24 mouse cellular contexts compared by ENCODE assay signal in genomic region chr2:102798149-102798548, GRCm38 (mm10).
"Had no signal": no experiment of that assay in that cellular context is flagged by ENCODE, and none has a peak within 500 bp of the region (broad histone marks: within the 10 kb centered on the region; RNA-seq: fewer than 3 reads in every experiment).

No protein-coding gene starts in this region.

- DNase-seq: gastrocnemius, postnatal 14 days; gastrocnemius, postnatal 36 days; heart, adult 2 months; heart, postnatal 14 days; heart, postnatal 36 days; kidney, adult 11 months; kidney, adult 2 months; kidney, adult 9 months; kidney, postnatal 14 days; kidney, postnatal 36 days; layer of hippocampus, adult 9-11 months; layer of hippocampus, postnatal 36 days; left cerebral cortex, postnatal 4 days had no signal

- H3K4me3 ChIP-seq: heart, adult 2 months; heart, embryonic 13.5 days; heart, embryonic 15.5 days; hindbrain, embryonic 13.5 days; hindbrain, embryonic 15.5 days; kidney, embryonic 15.5 days; limb, embryonic 13.5 days; limb, embryonic 15.5 days had no signal

- H3K36me3 ChIP-seq: heart, embryonic 13.5 days; heart, embryonic 15.5 days; hindbrain, embryonic 13.5 days; hindbrain, embryonic 15.5 days; kidney, embryonic 15.5 days; limb, embryonic 13.5 days; limb, embryonic 15.5 days had no signal

- H3K4me2 ChIP-seq: heart, embryonic 11.5 days; heart, embryonic 13.5 days; heart, embryonic 15.5 days; hindbrain, embryonic 13.5 days; hindbrain, embryonic 15.5 days; kidney, embryonic 15.5 days; limb, embryonic 13.5 days; limb, embryonic 15.5 days had no signal

- H3K9ac ChIP-seq: heart, embryonic 13.5 days; heart, embryonic 15.5 days; hindbrain, embryonic 13.5 days; hindbrain, embryonic 15.5 days; kidney, embryonic 15.5 days; limb, embryonic 13.5 days; limb, embryonic 15.5 days had no signal

- H3K9me3 ChIP-seq: heart, embryonic 13.5 days; heart, embryonic 15.5 days; hindbrain, embryonic 13.5 days; hindbrain, embryonic 15.5 days; kidney, embryonic 15.5 days; limb, embryonic 13.5 days; limb, embryonic 15.5 days had no signal

- H3K27ac ChIP-seq: heart, adult 2 months; heart, embryonic 13.5 days; heart, embryonic 15.5 days; hindbrain, embryonic 13.5 days; hindbrain, embryonic 15.5 days; hindbrain, postnatal 0 days; kidney, embryonic 15.5 days; kidney, postnatal 0 days; limb, embryonic 13.5 days; limb, embryonic 15.5 days had no signal

- ATAC-seq: hindbrain, postnatal 0 days; intestine, embryonic 16.5 days had no signal

- H3K4me1 ChIP-seq: heart, embryonic 13.5 days; heart, embryonic 15.5 days; hindbrain, embryonic 13.5 days; hindbrain, embryonic 15.5 days; kidney, embryonic 15.5 days; limb, embryonic 15.5 days had no signal

- H3K27me3 ChIP-seq: heart, embryonic 13.5 days; heart, embryonic 15.5 days; hindbrain, embryonic 13.5 days; hindbrain, embryonic 15.5 days; kidney, embryonic 15.5 days; limb, embryonic 15.5 days had no signal
